Mouse (Mus musculus): ENCODE measurements around the gene Med6. TPM values are rescaled to one million over a fixed set of nuclear protein-coding genes. Genes with fewer than 3 reads are reported as not detected.
A peak's percentile ranks its signal among the peaks of the same experiment; 100 is the strongest.
"Not testable (repeated sequence)": the region's sequence is repeated elsewhere in the genome, so short reads cannot be mapped to it uniquely, and the experiment has no call there.

Med6 gene
- polyA plus RNA-seq, 1 experiment from 2014 or later, result 51.4 TPM

GRCm38 (mm10) chr12:81568374-81568773 is 26.4 kb downstream of the Med6 start, which contains the start of gene Adam21:
Adam21 (minus strand) TSS chr12:81568474.
- H3K36me3 ChIP-seq (ENCODE audit: control insufficient read depth, insufficient read depth), result peaks cover 9% of the 10 kb centered on the region
- H3K9me3 ChIP-seq (ENCODE audit: control insufficient read depth, low read length), result no peaks in the 10 kb centered on the region
- no peak within 1 kb of the TSS for H3K4me2 ChIP-seq (ENCODE audit: low read length)
- WGBS, result 97% methylated on average over 1 of the region's 1 CpGs
- no peak within 1 kb of the TSS for H3K27ac ChIP-seq (ENCODE audit: low read length)
- H3K27me3 ChIP-seq (replicated peaks; ENCODE audit: control insufficient read depth, insufficient read depth, low read length), result no peaks in the 10 kb centered on the region
- no peak for ATAC-seq
- H3K9ac ChIP-seq (replicated peaks; ENCODE audit: low read depth, low read length), result no peak within 1 kb of the TSS
- no peaks in the 10 kb centered on the region for H3K4me1 ChIP-seq (replicated peaks; ENCODE audit: control insufficient read depth, insufficient read depth, low read length)
- no peak within 1 kb of the TSS for H3K4me3 ChIP-seq (replicated peaks; ENCODE audit: low read length)

GRCm38 (mm10) chr12:81567931-81568330 is 26.9 kb downstream of the Med6 start:
- Histone ChIP-seq H3K27ac (ENCODE audit: low read length) (no peak overlapping the region), H3K36me3 (ENCODE audit: control insufficient read depth, insufficient read depth) (peaks cover 7% of the 10 kb centered on the region), H3K9me3 (ENCODE audit: control insufficient read depth, low read length) (no peaks in the 10 kb centered on the region), H3K9ac (replicated peaks; ENCODE audit: low read depth, low read length) (no peak overlapping the region), H3K4me1 (replicated peaks; ENCODE audit: control insufficient read depth, insufficient read depth, low read length) (no peaks in the 10 kb centered on the region), H3K27me3 (replicated peaks; ENCODE audit: control insufficient read depth, insufficient read depth, low read length) (no peaks in the 10 kb centered on the region), H3K4me3 (replicated peaks; ENCODE audit: low read length) (no peak overlapping the region), H3K4me2 (ENCODE audit: low read length) (no peak overlapping the region)
- no peak for ATAC-seq
- WGBS, result 76% methylated on average over 5 of the region's 5 CpGs

GRCm38 (mm10) chr12:81564173-81564572 is 30.6 kb downstream of the Med6 start:
- Histone ChIP-seq H3K9ac (replicated peaks; ENCODE audit: low read depth, low read length) (no peak overlapping the region), H3K27ac (ENCODE audit: low read length) (no peak overlapping the region), H3K4me3 (replicated peaks; ENCODE audit: low read length) (no peak overlapping the region), H3K4me2 (ENCODE audit: low read length) (no peak overlapping the region), H3K27me3 (replicated peaks; ENCODE audit: control insufficient read depth, insufficient read depth, low read length) (no peaks in the 10 kb centered on the region), H3K4me1 (replicated peaks; ENCODE audit: control insufficient read depth, insufficient read depth, low read length) (no peaks in the 10 kb centered on the region), H3K9me3 (ENCODE audit: control insufficient read depth, low read length) (no peaks in the 10 kb centered on the region), H3K36me3 (ENCODE audit: control insufficient read depth, insufficient read depth) (no peaks in the 10 kb centered on the region)
- no peak for ATAC-seq
- WGBS, result 95% methylated on average over 3 of the region's 3 CpGs

- 88% methylated on average over 3 of the region's 3 CpGs for WGBS
- no peak for ATAC-seq
Measured at GRCm38 (mm10) chr12:81549286-81549685, 45.5 kb downstream of the Med6 start.

GRCm38 (mm10) chr12:81547163-81547562 is 47.6 kb downstream of the Med6 start:
- no peaks in the 10 kb centered on the region for H3K36me3 ChIP-seq (ENCODE audit: control insufficient read depth, insufficient read depth)
- 63% methylated on average over 4 of the region's 4 CpGs for WGBS
- H3K4me3 ChIP-seq (replicated peaks; ENCODE audit: low read length), result no peak overlapping the region
- H3K27me3 ChIP-seq (replicated peaks; ENCODE audit: control insufficient read depth, insufficient read depth, low read length), result no peaks in the 10 kb centered on the region
- no peak for ATAC-seq
- H3K4me1 ChIP-seq (replicated peaks; ENCODE audit: control insufficient read depth, insufficient read depth, low read length), result no peaks in the 10 kb centered on the region
- no peak overlapping the region for H3K4me2 ChIP-seq (ENCODE audit: low read length)
- no peaks in the 10 kb centered on the region for H3K9me3 ChIP-seq (ENCODE audit: control insufficient read depth, low read length)
- no peak overlapping the region for H3K9ac ChIP-seq (replicated peaks; ENCODE audit: low read depth, low read length)
- no peak overlapping the region for H3K27ac ChIP-seq (ENCODE audit: low read length)

More at GRCm38 (mm10) chr12:81549286-81549685, 45.5 kb downstream of the Med6 start:
- Histone ChIP-seq H3K9ac (replicated peaks; ENCODE audit: low read depth, low read length) (no peak overlapping the region), H3K27ac (ENCODE audit: low read length) (no peak overlapping the region), H3K36me3 (ENCODE audit: control insufficient read depth, insufficient read depth) (no peaks in the 10 kb centered on the region), H3K4me1 (replicated peaks; ENCODE audit: control insufficient read depth, insufficient read depth, low read length) (no peaks in the 10 kb centered on the region), H3K4me3 (replicated peaks; ENCODE audit: low read length) (no peak overlapping the region), H3K9me3 (ENCODE audit: control insufficient read depth, low read length) (no peaks in the 10 kb centered on the region), H3K4me2 (ENCODE audit: low read length) (no peak overlapping the region), H3K27me3 (replicated peaks; ENCODE audit: control insufficient read depth, insufficient read depth, low read length) (no peaks in the 10 kb centered on the region)

GRCm38 (mm10) chr12:81533029-81533419 is 61.8 kb downstream of the Med6 start:
- peak overlapping the region; percentile 82 for H3K9ac ChIP-seq (replicated peaks; ENCODE audit: low read depth, low read length)
- H3K4me3 ChIP-seq (replicated peaks; ENCODE audit: low read length), result peak overlapping the region; percentile 69
- H3K9me3 ChIP-seq (ENCODE audit: control insufficient read depth, low read length), result no peaks in the 10 kb centered on the region
- no peaks in the 10 kb centered on the region for H3K36me3 ChIP-seq (ENCODE audit: control insufficient read depth, insufficient read depth)
- peaks cover 10% of the 10 kb centered on the region for H3K4me1 ChIP-seq (replicated peaks; ENCODE audit: control insufficient read depth, insufficient read depth, low read length)
- WGBS, result 26% methylated on average over 4 of the region's 4 CpGs
- ATAC-seq, result peak; percentile 53
- H3K27me3 ChIP-seq (replicated peaks; ENCODE audit: control insufficient read depth, insufficient read depth, low read length), result no peaks in the 10 kb centered on the region
- H3K27ac ChIP-seq (ENCODE audit: low read length), result peak overlapping the region; percentile 64
- peak overlapping the region; percentile 65 for H3K4me2 ChIP-seq (ENCODE audit: low read length)

GRCm38 (mm10) chr12:81532316-81533028 is 62.3 kb downstream of the Med6 start, which contains the start of the genes Gm20498 and Synj2bp:
Gm20498 (minus strand) TSS chr12:81532905.
Synj2bp (minus strand) TSS chr12:81532911.
- ATAC-seq, result peak; percentile 99

GRCm38 (mm10) chr12:81530587-81530986 is 64.2 kb downstream of the Med6 start:
- H3K4me1 ChIP-seq (replicated peaks; ENCODE audit: control insufficient read depth, insufficient read depth, low read length); H3K9me3 ChIP-seq (ENCODE audit: control insufficient read depth, low read length); H3K27me3 ChIP-seq (replicated peaks; ENCODE audit: control insufficient read depth, insufficient read depth, low read length); ATAC-seq; H3K9ac ChIP-seq (replicated peaks; ENCODE audit: low read depth, low read length); H3K4me2 ChIP-seq (ENCODE audit: low read length); H3K36me3 ChIP-seq (ENCODE audit: control insufficient read depth, insufficient read depth); H3K27ac ChIP-seq (ENCODE audit: low read length); H3K4me3 ChIP-seq (replicated peaks; ENCODE audit: low read length): not testable (repeated sequence)
- WGBS, result 80% methylated on average over 5 of the region's 8 CpGs

More at GRCm38 (mm10) chr12:81532316-81533028, 62.3 kb downstream of the Med6 start, which contains the start of the genes Gm20498 and Synj2bp:
- peak within 1 kb of the TSS; percentile 64 for H3K27ac ChIP-seq (ENCODE audit: low read length)
- no peaks in the 10 kb centered on the region for H3K9me3 ChIP-seq (ENCODE audit: control insufficient read depth, low read length)
- H3K4me2 ChIP-seq (ENCODE audit: low read length), result peak within 1 kb of the TSS; percentile 65
- peak within 1 kb of the TSS; percentile 69 for H3K4me3 ChIP-seq (replicated peaks; ENCODE audit: low read length)
- H3K36me3 ChIP-seq (ENCODE audit: control insufficient read depth, insufficient read depth), result no peaks in the 10 kb centered on the region
- H3K4me1 ChIP-seq (replicated peaks; ENCODE audit: control insufficient read depth, insufficient read depth, low read length), result peaks cover 10% of the 10 kb centered on the region
- H3K27me3 ChIP-seq (replicated peaks; ENCODE audit: control insufficient read depth, insufficient read depth, low read length), result no peaks in the 10 kb centered on the region
- under 1% methylated on average over 46 of the region's 46 CpGs for WGBS
- peak within 1 kb of the TSS; percentile 82 for H3K9ac ChIP-seq (replicated peaks; ENCODE audit: low read depth, low read length)
